Mouse (Mus musculus) limb, embryonic 12.5 days (tissue): ENCODE results near the gene Tcerg1l. TPM values are rescaled to one million over a fixed set of nuclear protein-coding genes. Genes with fewer than 3 reads are reported as not detected.

Source experiments
- ATAC-seq: fragments of 200-750 bp; cut with Nextera tagmentation; 2 replicates; pipeline ENCODE4 v1.8.0; 2017; ENCODE audit warnings: low read depth, moderate TSS enrichment; ENCODE audit not compliant: insufficient number of reproducible peaks, insufficient read depth, low FRiP score, low TSS enrichment
- H3K27ac ChIP-seq: fragments of 300-500 bp; sonication (generic); 2 replicates; pipeline ENCODE4 v1.5.1; 2016; ENCODE audit warnings: mild to moderate bottlenecking, moderate library complexity
- H3K27me3 ChIP-seq: fragments of 300-500 bp; sonication (generic); 2 replicates; pipeline ENCODE4 v1.6.1; 2016; ENCODE audit warnings: mild to moderate bottlenecking, moderate library complexity
- H3K36me3 ChIP-seq: fragments of 300-500 bp; sonication (generic); 2 replicates; pipeline ENCODE4 v1.6.1; 2016; ENCODE audit warnings: mild to moderate bottlenecking, moderate library complexity
- H3K4me1 ChIP-seq: fragments of 300-500 bp; sonication (generic); replicated peaks from 2 replicates; pipeline ENCODE4 v1.6.1; 2016
- H3K4me2 ChIP-seq: fragments of 300-500 bp; sonication (generic); 2 replicates; pipeline ENCODE4 v1.6.1; 2016; ENCODE audit warnings: mild to moderate bottlenecking, moderate library complexity
- H3K4me3 ChIP-seq: fragments of 300-500 bp; sonication (generic); replicated peaks from 2 replicates; pipeline ENCODE4 v1.5.1; 2016; ENCODE audit warnings: mild to moderate bottlenecking
- H3K9ac ChIP-seq: fragments of 300-500 bp; sonication (generic); replicated peaks from 2 replicates; pipeline ENCODE4 v1.6.1; 2016; ENCODE audit warnings: mild to moderate bottlenecking, moderate library complexity
- H3K9me3 ChIP-seq: fragments of 300-500 bp; sonication (generic); 2 replicates; pipeline ENCODE4 v1.6.1; 2016; ENCODE audit warnings: mild to moderate bottlenecking, moderate library complexity
- WGBS: fragments of 180-500 bp; shearing (Covaris S2); methylation state at CpG from one replicate; pipeline ENCODE4 v1.1.7; 2016; 5-methylcytosine and 5-hydroxymethylcytosine counted together
- polyA plus RNA-seq: library from polyadenylated mRNA; unstranded; fragments of >200 nt; fragmentation: Nextera tagmentation; extraction: Ambion mirVana; gene quantifications from 2 replicates; pipeline ENCODE4 v1.2.1, GENCODE M21; 2016

The Tcerg1l gene
- polyA plus RNA-seq, 1 experiment from 2014 or later = 1.8 TPM

DNA sequence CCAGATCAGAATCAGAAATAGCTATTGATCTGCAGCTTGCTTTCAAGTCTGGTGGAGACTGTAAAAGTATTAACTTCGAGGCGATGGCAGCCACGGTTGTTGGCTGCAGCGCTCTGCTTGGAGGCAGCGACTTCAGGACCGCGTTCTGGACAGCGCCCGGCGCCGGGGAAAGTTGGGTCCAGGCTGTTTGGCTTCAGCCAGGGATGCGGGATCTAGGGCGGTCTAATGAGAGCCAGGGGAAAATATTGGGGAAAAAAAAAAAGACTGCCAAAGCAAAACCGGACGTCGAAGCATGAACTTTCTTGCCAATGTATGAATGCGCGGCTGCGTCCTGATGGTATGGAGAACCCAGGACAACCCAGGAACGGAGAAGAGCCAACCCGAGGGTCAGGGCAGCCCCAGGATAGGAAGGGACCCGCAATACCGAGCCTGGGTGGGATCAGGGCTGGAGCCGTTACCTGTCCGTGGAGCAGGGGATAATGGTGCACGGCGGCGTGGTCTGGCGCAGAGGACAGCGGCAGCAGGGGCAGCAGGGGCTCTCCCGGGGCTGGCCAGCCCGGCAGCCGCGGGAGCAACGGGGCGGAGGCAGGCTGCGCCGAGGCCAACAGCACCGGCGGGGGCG, 556 bp downstream of the Tcerg1l start:
- H3K9me3 ChIP-seq = no peaks in the 10 kb centered on the region
- H3K36me3 ChIP-seq = no peaks in the 10 kb centered on the region
- H3K27me3 ChIP-seq = peaks cover 72% of the 10 kb centered on the region
- peak overlapping the region; percentile 57 for H3K4me3 ChIP-seq
- no peak; the same call in 1 of the 2 replicates for ATAC-seq
- WGBS = 1% methylated on average over 39 of the region's 41 CpGs
- peaks cover 14% of the 10 kb centered on the region for H3K4me1 ChIP-seq
- no peak overlapping the region for H3K27ac ChIP-seq
- H3K9ac ChIP-seq = peak overlapping the region; percentile 34; the same call in 1 of the 2 replicates
- peak overlapping the region; percentile 100 for H3K4me2 ChIP-seq

DNA sequence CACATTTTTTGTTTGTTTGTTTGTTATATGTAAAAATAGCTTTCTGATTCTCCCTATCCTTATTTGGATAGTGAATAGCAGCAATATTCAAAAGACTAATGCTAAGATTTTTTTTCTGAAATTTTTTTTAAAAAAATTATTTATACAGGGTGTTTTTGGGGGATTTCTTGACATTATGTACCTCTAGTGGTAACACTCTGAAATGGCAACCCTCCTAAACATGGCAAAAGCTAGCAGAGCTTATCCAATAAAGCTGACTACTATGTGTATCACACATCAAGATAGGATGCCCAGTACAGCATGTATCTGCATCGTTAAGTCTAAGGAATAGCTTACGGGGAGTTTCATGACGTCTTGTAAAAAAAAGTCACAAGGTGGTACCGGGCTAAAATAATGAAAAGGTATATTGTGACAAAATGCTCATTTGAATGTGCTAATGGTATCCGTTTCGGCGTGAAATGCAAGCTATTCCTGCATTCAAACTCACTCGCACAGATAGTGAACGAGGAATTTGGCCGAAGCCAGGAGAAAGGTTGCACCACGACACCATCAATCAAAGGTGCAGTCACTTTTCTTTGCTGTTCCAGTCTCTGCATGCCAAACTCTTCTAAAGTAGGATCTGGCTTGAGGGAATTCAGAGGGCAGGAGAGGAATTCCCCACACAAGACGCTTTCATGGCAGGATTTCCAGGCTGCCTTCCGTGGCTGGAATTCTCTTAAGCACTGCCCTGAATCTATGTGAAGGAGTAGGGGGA, 1.2 kb downstream of the Tcerg1l start:
- peaks cover 14% of the 10 kb centered on the region for H3K4me1 ChIP-seq
- no peak overlapping the region for H3K4me2 ChIP-seq
- no peak overlapping the region for H3K4me3 ChIP-seq
- no peaks in the 10 kb centered on the region for H3K36me3 ChIP-seq
- peaks cover 65% of the 10 kb centered on the region for H3K27me3 ChIP-seq
- H3K9ac ChIP-seq = no peak overlapping the region
- H3K27ac ChIP-seq = no peak overlapping the region
- WGBS = 42% methylated on average over 13 of the region's 13 CpGs
- H3K9me3 ChIP-seq = no peaks in the 10 kb centered on the region
- ATAC-seq = no peak

DNA sequence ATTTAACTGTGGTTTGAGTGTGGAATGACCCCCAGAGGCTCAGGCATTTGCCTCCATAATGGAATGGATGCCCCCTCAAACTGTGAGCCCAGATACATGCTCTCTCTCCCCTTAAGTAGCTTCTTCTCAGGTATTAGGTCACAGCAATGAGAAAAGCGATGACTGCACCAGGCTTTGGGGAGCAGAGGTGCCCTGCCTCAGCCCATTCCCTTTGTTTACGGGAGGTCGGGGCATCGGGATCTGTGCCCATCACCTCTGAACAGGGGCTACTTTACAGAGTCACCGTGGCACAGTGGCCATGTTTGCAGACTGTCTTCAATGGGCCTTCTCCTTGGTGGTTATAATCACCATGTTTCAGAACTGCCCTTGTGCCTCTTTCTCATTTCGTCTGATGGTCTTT, 7.6 kb downstream of the Tcerg1l start:
- Histone ChIP-seq H3K4me3 (no peak overlapping the region), H3K36me3 (no peaks in the 10 kb centered on the region), H3K27ac (no peak overlapping the region), H3K4me1 (no peaks in the 10 kb centered on the region), H3K9ac (no peak overlapping the region), H3K4me2 (no peak overlapping the region), H3K27me3 (peaks cover 15% of the 10 kb centered on the region), H3K9me3 (no peaks in the 10 kb centered on the region)
- 86% methylated on average over 6 of the region's 6 CpGs for WGBS
- ATAC-seq = no peak

DNA sequence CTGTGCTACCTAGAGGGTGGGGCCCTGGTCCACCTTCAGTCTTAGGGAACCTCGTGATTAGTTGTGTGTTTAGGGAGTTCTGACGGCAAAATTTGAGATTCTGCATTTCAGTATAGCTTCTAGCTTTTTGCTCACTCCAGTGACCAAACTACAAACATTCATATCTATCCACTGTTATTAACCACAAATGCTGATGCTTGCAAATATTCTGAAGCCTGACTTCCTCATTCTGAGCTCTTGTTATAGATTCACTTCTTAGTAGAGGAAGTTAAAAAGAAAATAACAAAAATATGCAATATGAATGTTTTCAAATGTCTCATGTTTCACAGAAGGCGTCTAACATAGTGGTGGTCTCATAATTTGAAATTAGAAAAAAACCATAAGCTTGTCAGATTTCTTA, 8.5 kb downstream of the Tcerg1l start:
- peaks cover 13% of the 10 kb centered on the region for H3K27me3 ChIP-seq
- no peak for ATAC-seq
- H3K4me1 ChIP-seq = no peaks in the 10 kb centered on the region
- no peak overlapping the region for H3K27ac ChIP-seq
- H3K9ac ChIP-seq = no peak overlapping the region
- no peak overlapping the region for H3K4me2 ChIP-seq
- no peak overlapping the region for H3K4me3 ChIP-seq
- no peaks in the 10 kb centered on the region for H3K36me3 ChIP-seq
- 77% methylated on average over 3 of the region's 3 CpGs for WGBS
- no peaks in the 10 kb centered on the region for H3K9me3 ChIP-seq

DNA sequence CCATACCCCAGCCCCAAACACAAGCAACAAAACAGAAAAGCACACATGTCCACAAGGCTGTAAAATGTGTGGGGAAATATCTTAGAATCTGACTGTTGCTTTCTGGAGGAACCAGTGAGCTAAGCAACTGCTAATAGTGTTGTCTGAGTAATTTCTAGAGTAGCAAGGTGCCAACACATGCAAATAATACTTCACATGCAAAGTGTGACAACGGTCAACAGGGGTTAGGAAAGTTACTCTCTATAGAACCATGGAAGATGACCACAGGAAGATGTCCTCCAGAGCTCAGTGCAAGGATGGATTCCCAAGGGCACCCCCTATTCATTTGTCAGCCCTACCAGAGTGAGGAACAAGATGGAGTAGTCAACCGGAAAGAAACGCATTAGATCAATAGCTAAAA, 18.3 kb downstream of the Tcerg1l start:
- Histone ChIP-seq H3K27ac (no peak overlapping the region), H3K4me1 (0 out of 2 replicates have a peak, but pooled peaks cover 5% of the 10 kb centered on the region), H3K9ac (no peak overlapping the region), H3K9me3 (no peaks in the 10 kb centered on the region), H3K36me3 (no peaks in the 10 kb centered on the region), H3K4me2 (no peak overlapping the region), H3K4me3 (no peak overlapping the region), H3K27me3 (no peaks in the 10 kb centered on the region)
- WGBS = 93% methylated on average over 3 of the region's 3 CpGs
- ATAC-seq = no peak

DNA sequence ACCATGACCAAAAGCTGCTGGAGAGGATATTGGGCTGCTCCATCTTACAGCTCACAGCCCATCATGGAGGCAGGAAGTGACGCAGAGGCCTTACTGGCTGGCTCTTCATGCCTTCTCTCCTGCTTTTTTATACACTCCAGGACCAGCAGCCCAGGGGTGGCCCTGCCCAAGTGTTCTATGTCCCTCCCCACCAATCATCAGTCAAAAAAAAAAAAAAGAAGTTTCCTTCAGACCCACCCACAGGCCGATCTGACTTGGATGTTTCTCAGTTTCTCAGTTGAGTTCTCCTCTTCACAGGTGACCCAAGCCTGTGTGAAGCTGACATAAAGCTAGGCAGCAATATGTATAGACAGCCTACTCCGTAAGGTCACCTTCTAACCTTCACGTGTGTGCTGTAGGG, 19.0 kb downstream of the Tcerg1l start:
- Histone ChIP-seq H3K4me1 (0 out of 2 replicates have a peak, but pooled peaks cover 5% of the 10 kb centered on the region), H3K36me3 (no peaks in the 10 kb centered on the region), H3K27me3 (no peaks in the 10 kb centered on the region), H3K4me2 (no peak overlapping the region), H3K9me3 (no peaks in the 10 kb centered on the region), H3K9ac (no peak overlapping the region), H3K27ac (no peak overlapping the region), H3K4me3 (no peak overlapping the region)
- 87% methylated on average over 4 of the region's 4 CpGs for WGBS
- ATAC-seq = no peak

DNA sequence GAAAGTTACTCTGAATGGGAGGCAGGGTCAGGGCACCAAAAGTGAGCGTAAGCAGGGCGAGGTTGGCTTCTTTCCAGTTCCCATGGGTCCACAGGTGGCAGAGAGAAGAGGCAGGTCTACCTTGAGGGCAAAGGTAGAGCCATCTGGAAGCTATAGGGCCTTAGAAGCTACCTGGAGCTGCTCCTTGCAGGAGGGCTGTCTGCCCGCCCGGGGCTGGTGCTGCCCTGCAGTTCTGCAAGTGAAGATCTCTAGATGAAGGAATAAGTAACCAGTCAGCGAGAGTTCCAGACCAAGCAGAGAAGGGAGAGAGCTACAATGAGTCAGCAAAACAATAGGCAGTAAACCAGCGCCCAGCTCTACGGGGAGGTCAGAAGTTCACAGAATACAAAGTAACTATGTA, 22.0 kb downstream of the Tcerg1l start:
- 58% methylated on average over 7 of the region's 7 CpGs for WGBS
- no peak overlapping the region for H3K27ac ChIP-seq
- no peaks in the 10 kb centered on the region for H3K9me3 ChIP-seq

DNA sequence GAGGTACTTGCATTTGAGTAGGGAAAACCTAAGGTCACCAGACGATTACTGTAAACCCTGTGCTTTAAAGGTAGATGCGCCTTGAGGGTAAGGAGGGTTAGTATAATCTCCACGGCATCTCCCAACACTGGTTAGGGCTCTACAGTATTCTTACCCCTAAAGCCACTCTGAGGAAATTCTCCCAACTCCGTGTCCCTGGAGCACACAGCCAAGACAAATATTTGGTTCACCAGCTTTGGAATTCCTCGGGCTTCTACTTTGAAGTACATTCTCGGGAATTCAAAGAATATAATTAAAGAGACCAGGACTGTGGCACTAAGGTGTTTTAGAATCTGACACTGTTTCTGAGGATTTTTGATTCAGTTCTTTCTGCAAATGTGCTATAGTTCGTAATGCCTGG, 23.2 kb downstream of the Tcerg1l start:
- H3K4me2 ChIP-seq = no peak overlapping the region
- H3K36me3 ChIP-seq = no peaks in the 10 kb centered on the region
- no peak overlapping the region for H3K27ac ChIP-seq
- no peak for ATAC-seq
- no peaks in the 10 kb centered on the region for H3K27me3 ChIP-seq
- no peaks in the 10 kb centered on the region for H3K9me3 ChIP-seq
- H3K9ac ChIP-seq = no peak overlapping the region
- no peak overlapping the region for H3K4me3 ChIP-seq
- H3K4me1 ChIP-seq = 0 out of 2 replicates have a peak, but pooled peaks cover 5% of the 10 kb centered on the region
- WGBS = 69% methylated on average over 7 of the region's 7 CpGs

More for the DNA sequence above, 22.0 kb downstream of the Tcerg1l start:
- Histone ChIP-seq H3K36me3 (no peaks in the 10 kb centered on the region), H3K9ac (no peak overlapping the region), H3K27me3 (no peaks in the 10 kb centered on the region), H3K4me2 (no peak overlapping the region), H3K4me1 (0 out of 2 replicates have a peak, but pooled peaks cover 5% of the 10 kb centered on the region), H3K4me3 (no peak overlapping the region)
- no peak for ATAC-seq

DNA sequence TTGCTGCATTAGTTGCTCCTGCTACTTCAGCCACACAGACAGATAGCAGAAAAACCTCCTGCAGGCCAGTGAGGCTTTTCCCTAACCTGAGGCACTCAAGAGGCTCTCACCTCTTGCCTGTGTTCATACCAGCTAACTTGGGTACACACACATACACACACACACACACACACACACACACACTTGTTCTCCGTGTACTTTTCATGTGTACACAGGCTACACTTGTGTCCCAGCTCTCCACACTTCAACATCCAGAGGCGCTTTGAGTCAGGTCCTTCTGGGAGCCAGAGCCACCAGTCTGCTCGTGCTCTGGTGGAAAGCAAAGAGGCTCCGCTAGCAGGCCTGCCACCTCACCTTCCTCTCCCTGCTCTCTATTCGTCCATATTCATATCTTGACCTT, 24.0 kb downstream of the Tcerg1l start:
- H3K4me3 ChIP-seq = no peak overlapping the region
- no peak overlapping the region for H3K9ac ChIP-seq
- H3K27ac ChIP-seq = no peak overlapping the region
- H3K4me1 ChIP-seq = 0 out of 2 replicates have a peak, but pooled peaks cover 5% of the 10 kb centered on the region
- no peaks in the 10 kb centered on the region for H3K27me3 ChIP-seq
- no peak overlapping the region for H3K4me2 ChIP-seq
- no peaks in the 10 kb centered on the region for H3K36me3 ChIP-seq
- WGBS = 82% methylated on average over 5 of the region's 5 CpGs
- no peaks in the 10 kb centered on the region for H3K9me3 ChIP-seq
- no peak for ATAC-seq

DNA sequence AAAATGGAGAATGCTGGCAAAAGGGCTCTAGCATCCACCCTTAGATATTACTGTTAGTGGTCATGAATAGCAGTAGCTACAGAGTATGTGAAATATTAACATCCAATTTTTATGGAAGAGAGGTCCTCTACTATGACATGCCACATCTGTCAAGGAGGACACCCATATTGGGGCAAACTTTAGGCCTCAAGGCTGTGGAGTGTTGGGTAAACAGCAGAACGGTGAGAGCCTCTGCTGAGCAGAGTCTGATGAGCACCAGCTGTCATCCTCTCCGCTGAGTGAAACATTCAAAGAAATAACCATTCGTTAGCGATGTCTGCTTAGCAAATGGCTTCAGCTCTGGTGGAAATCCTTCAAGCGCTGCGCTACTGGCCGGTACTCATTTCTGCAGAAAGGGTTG, 30.0 kb downstream of the Tcerg1l start:
- Histone ChIP-seq H3K9me3 (no peaks in the 10 kb centered on the region), H3K36me3 (no peaks in the 10 kb centered on the region), H3K9ac (no peak overlapping the region), H3K27me3 (no peaks in the 10 kb centered on the region), H3K4me2 (no peak overlapping the region), H3K4me1 (no peaks in the 10 kb centered on the region), H3K4me3 (no peak overlapping the region), H3K27ac (no peak overlapping the region)
- ATAC-seq = no peak
- 83% methylated on average over 7 of the region's 7 CpGs for WGBS

DNA sequence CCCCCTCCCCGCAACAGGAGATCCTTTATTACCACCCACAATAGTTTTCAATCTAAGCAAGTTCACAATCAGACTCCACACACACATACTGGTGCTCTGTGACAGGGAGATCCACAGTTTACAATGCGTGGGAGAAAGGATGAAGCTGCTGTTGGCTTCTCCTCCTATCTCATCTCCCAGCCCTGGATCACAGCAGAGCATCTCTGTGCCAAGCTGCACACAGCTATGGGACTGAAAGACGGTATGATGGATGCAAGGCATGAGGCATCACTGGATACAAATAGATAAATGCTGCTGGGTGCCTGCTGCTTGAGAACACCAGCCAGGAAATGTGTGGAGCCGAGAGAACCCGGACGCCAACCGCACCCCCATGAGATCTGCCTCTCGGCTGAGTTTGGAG, 32.0 kb downstream of the Tcerg1l start:
- H3K27ac ChIP-seq = no peak overlapping the region
- WGBS = 69% methylated on average over 8 of the region's 8 CpGs
- no peaks in the 10 kb centered on the region for H3K36me3 ChIP-seq
- no peak overlapping the region for H3K4me2 ChIP-seq
- no peaks in the 10 kb centered on the region for H3K27me3 ChIP-seq
- no peak for ATAC-seq
- no peak overlapping the region for H3K4me3 ChIP-seq
- no peaks in the 10 kb centered on the region for H3K4me1 ChIP-seq
- no peaks in the 10 kb centered on the region for H3K9me3 ChIP-seq
- no peak overlapping the region for H3K9ac ChIP-seq
